Mouse (Mus musculus): ENCODE data around the gene Mrpl28. TPM values are rescaled to one million over a fixed set of nuclear protein-coding genes. Genes with fewer than 3 reads are reported as not detected.
"Not testable (repeated sequence)": the region's sequence is repeated elsewhere in the genome, so short reads cannot be mapped to it uniquely, and the experiment has no call there.

Mrpl28 gene
- polyA plus RNA-seq, 1 experiment, result 72.1 TPM

GRCm38 (mm10) chr17:26100166-26100565 is 23.1 kb upstream of the Mrpl28 start:
- H3K4me1 ChIP-seq (ENCODE audit: control insufficient read depth, insufficient read depth, low read length), result peaks cover 32% of the 10 kb centered on the region
- no peak overlapping the region for H3K27ac ChIP-seq (ENCODE audit: insufficient read depth, low read depth, low read length)
- no peak overlapping the region for H3K4me3 ChIP-seq (ENCODE audit: insufficient read depth, low read length)
- no peak for TF ChIP-seq POLR2A (IDR thresholded peaks at IDR 0.05; ENCODE audit: borderline replicate concordance, low read depth, low read length)
- no peak for TF ChIP-seq CTCF (IDR thresholded peaks at IDR 0.05; ENCODE audit: low read depth, low read length)

- no peak for TF ChIP-seq CTCF (IDR thresholded peaks at IDR 0.05; ENCODE audit: low read depth, low read length)
- no peak for TF ChIP-seq POLR2A (IDR thresholded peaks at IDR 0.05; ENCODE audit: borderline replicate concordance, low read depth, low read length)
- peaks cover 38% of the 10 kb centered on the region for H3K4me1 ChIP-seq (ENCODE audit: control insufficient read depth, insufficient read depth, low read length)
- peak overlapping the region; percentile 93 for H3K27ac ChIP-seq (ENCODE audit: insufficient read depth, low read depth, low read length)
- no peak overlapping the region for H3K4me3 ChIP-seq (ENCODE audit: insufficient read depth, low read length)
Observed at GRCm38 (mm10) chr17:26101478-26101877, 21.8 kb upstream of the Mrpl28 start.

GRCm38 (mm10) chr17:26105619-26106018 is 17.7 kb upstream of the Mrpl28 start:
- H3K27ac ChIP-seq (ENCODE audit: insufficient read depth, low read depth, low read length), result peak overlapping the region; percentile 62
- H3K4me3 ChIP-seq (ENCODE audit: insufficient read depth, low read length), result no peak overlapping the region
- peaks cover 43% of the 10 kb centered on the region for H3K4me1 ChIP-seq (ENCODE audit: control insufficient read depth, insufficient read depth, low read length)
- no peak for TF ChIP-seq POLR2A (IDR thresholded peaks at IDR 0.05; ENCODE audit: borderline replicate concordance, low read depth, low read length)
- no peak for TF ChIP-seq CTCF (IDR thresholded peaks at IDR 0.05; ENCODE audit: low read depth, low read length)

GRCm38 (mm10) chr17:26110156-26110555 is 13.1 kb upstream of the Mrpl28 start:
- Histone ChIP-seq H3K4me1 (ENCODE audit: control insufficient read depth, insufficient read depth, low read length) (peaks cover 16% of the 10 kb centered on the region), H3K27ac (ENCODE audit: insufficient read depth, low read depth, low read length) (no peak overlapping the region), H3K4me3 (ENCODE audit: insufficient read depth, low read length) (no peak overlapping the region)
- TF ChIP-seq CTCF (IDR thresholded peaks at IDR 0.05; ENCODE audit: low read depth, low read length) (no peak), POLR2A (IDR thresholded peaks at IDR 0.05; ENCODE audit: borderline replicate concordance, low read depth, low read length) (no peak)

- TF ChIP-seq CTCF (IDR thresholded peaks at IDR 0.05; ENCODE audit: low read depth, low read length) (no peak), POLR2A (IDR thresholded peaks at IDR 0.05; ENCODE audit: borderline replicate concordance, low read depth, low read length) (no peak)
- no peak overlapping the region for H3K27ac ChIP-seq (ENCODE audit: insufficient read depth, low read depth, low read length)
- peaks cover 9% of the 10 kb centered on the region for H3K4me1 ChIP-seq (ENCODE audit: control insufficient read depth, insufficient read depth, low read length)
- H3K4me3 ChIP-seq (ENCODE audit: insufficient read depth, low read length), result no peak overlapping the region
Observed at GRCm38 (mm10) chr17:26111024-26111423, 12.3 kb upstream of the Mrpl28 start.

- TF ChIP-seq CTCF (IDR thresholded peaks at IDR 0.05; ENCODE audit: low read depth, low read length) (no peak), POLR2A (IDR thresholded peaks at IDR 0.05; ENCODE audit: borderline replicate concordance, low read depth, low read length) (no peak)
- no peak overlapping the region for H3K27ac ChIP-seq (ENCODE audit: insufficient read depth, low read depth, low read length)
Observed at GRCm38 (mm10) chr17:26111722-26112121, 11.6 kb upstream of the Mrpl28 start.

GRCm38 (mm10) chr17:26112751-26113150 is 10.5 kb upstream of the Mrpl28 start:
- Histone ChIP-seq H3K4me3 (ENCODE audit: insufficient read depth, low read length) (peak overlapping the region; percentile 60), H3K27ac (ENCODE audit: insufficient read depth, low read depth, low read length) (no peak overlapping the region), H3K4me1 (ENCODE audit: control insufficient read depth, insufficient read depth, low read length) (peaks cover 7% of the 10 kb centered on the region)
- no peak for TF ChIP-seq POLR2A (IDR thresholded peaks at IDR 0.05; ENCODE audit: borderline replicate concordance, low read depth, low read length)
- TF ChIP-seq CTCF (IDR thresholded peaks at IDR 0.05; ENCODE audit: low read depth, low read length), result 0 out of 2 replicates have a peak, but pooled peaks have one; percentile 14

More at GRCm38 (mm10) chr17:26111722-26112121, 11.6 kb upstream of the Mrpl28 start:
- peaks cover 7% of the 10 kb centered on the region for H3K4me1 ChIP-seq (ENCODE audit: control insufficient read depth, insufficient read depth, low read length)
- no peak overlapping the region for H3K4me3 ChIP-seq (ENCODE audit: insufficient read depth, low read length)

GRCm38 (mm10) chr17:26113181-26113948 is 9.9 kb upstream of the Mrpl28 start, which contains the start of gene Tmem8:
Tmem8 (plus strand) TSS chr17:26113299.
- TF ChIP-seq CTCF (IDR thresholded peaks at IDR 0.05; ENCODE audit: low read depth, low read length) (0 out of 2 replicates have a peak, but pooled peaks have one; percentile 21), POLR2A (IDR thresholded peaks at IDR 0.05; ENCODE audit: borderline replicate concordance, low read depth, low read length) (no peak; the same call in 1 of the 2 replicates)
- H3K4me3 ChIP-seq (ENCODE audit: insufficient read depth, low read length), result peak within 1 kb of the TSS; percentile 60
- peaks cover 7% of the 10 kb centered on the region for H3K4me1 ChIP-seq (ENCODE audit: control insufficient read depth, insufficient read depth, low read length)
- no peak within 1 kb of the TSS for H3K27ac ChIP-seq (ENCODE audit: insufficient read depth, low read depth, low read length)

GRCm38 (mm10) chr17:26114061-26114460 is 9.2 kb upstream of the Mrpl28 start:
- no peak for TF ChIP-seq POLR2A (IDR thresholded peaks at IDR 0.05; ENCODE audit: borderline replicate concordance, low read depth, low read length)
- TF ChIP-seq CTCF (IDR thresholded peaks at IDR 0.05; ENCODE audit: low read depth, low read length), result no peak
- H3K4me3 ChIP-seq (ENCODE audit: insufficient read depth, low read length), result peak overlapping the region; percentile 60
- peaks cover 7% of the 10 kb centered on the region for H3K4me1 ChIP-seq (ENCODE audit: control insufficient read depth, insufficient read depth, low read length)

GRCm38 (mm10) chr17:26114461-26114860 is 8.8 kb upstream of the Mrpl28 start:
- H3K27ac ChIP-seq (ENCODE audit: insufficient read depth, low read depth, low read length); H3K4me3 ChIP-seq (ENCODE audit: insufficient read depth, low read length); H3K4me1 ChIP-seq (ENCODE audit: control insufficient read depth, insufficient read depth, low read length): not testable (repeated sequence)

More at GRCm38 (mm10) chr17:26114061-26114460, 9.2 kb upstream of the Mrpl28 start:
- H3K27ac ChIP-seq (ENCODE audit: insufficient read depth, low read depth, low read length), result no peak overlapping the region
